Mouse (Mus musculus): ENCODE results near the gene Sgk1. TPM values are rescaled to one million over a fixed set of nuclear protein-coding genes. Genes with fewer than 3 reads are reported as not detected.
A peak's percentile ranks its signal among the peaks of the same experiment; 100 is the strongest.

The Sgk1 gene
- total and polyA plus RNA-seq, 2 experiments from 2014 or later = 46.6 to 65.4 TPM

GRCm38 (mm10) chr10:21883587-21883986 is 1.6 kb downstream of the Sgk1 start:
- Histone ChIP-seq H3K27me3 (ENCODE audit: insufficient read depth, low read length) (no peaks in the 10 kb centered on the region), H3K4me2 (ENCODE audit: low read depth, low read length, poor library complexity, severe bottlenecking) (peak overlapping the region; percentile 71), H3K4me3 (ENCODE audit: low read depth, low read length) (peak overlapping the region; percentile 55), H3K27ac (ENCODE audit: low read depth, low read length) (peak overlapping the region; percentile 93), H3K36me3 (ENCODE audit: insufficient read depth, low read length) (no peaks in the 10 kb centered on the region), H3K9ac (replicated peaks; ENCODE audit: low read length, poor library complexity, severe bottlenecking) (peak overlapping the region; percentile 79), H3K9me3 (ENCODE audit: low read length) (no peaks in the 10 kb centered on the region), H3K4me1 (ENCODE audit: insufficient read depth, low read length) (no peaks in the 10 kb centered on the region)
- WGBS = 3% methylated on average over 12 of the region's 12 CpGs
- no peak for TF ChIP-seq CTCF (IDR thresholded peaks at IDR 0.05)
- DNase-seq (ENCODE audit: low spot score) (peak; percentile 56), ATAC-seq (ENCODE audit: low FRiP score) (peak; percentile 17; the same call in 1 of the 2 replicates)

- no peaks in the 10 kb centered on the region for H3K9me3 ChIP-seq (ENCODE audit: low read length)
- no peaks in the 10 kb centered on the region for H3K4me1 ChIP-seq (ENCODE audit: insufficient read depth, low read length)
- no peaks in the 10 kb centered on the region for H3K27me3 ChIP-seq (ENCODE audit: insufficient read depth, low read length)
- H3K27ac ChIP-seq (ENCODE audit: low read depth, low read length) = peak overlapping the region; percentile 18; the same call in 1 of the 2 replicates
- 33% methylated on average over 3 of the region's 3 CpGs for WGBS
- peak overlapping the region; percentile 48; the same call in 1 of the 2 replicates for H3K9ac ChIP-seq (replicated peaks; ENCODE audit: low read length, poor library complexity, severe bottlenecking)
- no peak for DNase-seq (ENCODE audit: low spot score)
- no peak for TF ChIP-seq CTCF (IDR thresholded peaks at IDR 0.05)
- peak overlapping the region; percentile 71 for H3K4me2 ChIP-seq (ENCODE audit: low read depth, low read length, poor library complexity, severe bottlenecking)
- no peaks in the 10 kb centered on the region for H3K36me3 ChIP-seq (ENCODE audit: insufficient read depth, low read length)
- ATAC-seq (ENCODE audit: low FRiP score) = no peak
- peak overlapping the region; percentile 55 for H3K4me3 ChIP-seq (ENCODE audit: low read depth, low read length)
These were observed 2.5 kb downstream of the Sgk1 start for GRCm38 (mm10) chr10:21884534-21884933.

DNA sequence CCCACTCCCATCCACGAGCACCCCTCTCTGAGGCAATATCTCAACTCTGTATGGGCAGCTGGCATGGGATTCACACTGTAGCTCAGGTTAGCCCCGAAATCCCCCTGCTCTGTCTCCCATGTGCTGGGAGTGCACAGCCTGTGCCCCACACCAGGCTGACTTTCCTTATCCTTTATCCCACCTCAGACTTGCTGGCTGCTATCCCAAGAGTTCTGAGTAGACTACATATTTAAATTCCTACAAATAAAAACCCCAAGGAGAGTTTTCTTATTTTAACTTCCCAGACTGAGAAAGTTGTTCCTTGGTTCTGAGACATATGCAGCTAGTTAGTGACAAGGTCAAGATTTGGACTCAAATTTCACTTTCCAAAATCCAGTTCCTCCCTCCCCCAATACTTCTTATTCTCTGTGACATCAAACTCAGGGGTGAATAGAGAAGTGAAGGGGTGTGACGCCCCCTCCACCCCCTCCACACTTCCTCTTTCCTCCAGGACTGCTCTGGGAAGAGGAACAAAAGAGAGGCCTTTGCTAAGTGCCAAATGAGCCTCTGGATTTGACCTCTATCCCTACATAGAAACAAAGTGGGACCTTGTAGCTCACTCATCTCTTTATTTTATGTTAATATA is 7.3 kb downstream of the Sgk1 start:
- no peak for DNase-seq (ENCODE audit: low spot score)
- Histone ChIP-seq H3K27me3 (ENCODE audit: insufficient read depth, low read length) (no peaks in the 10 kb centered on the region), H3K4me1 (ENCODE audit: insufficient read depth, low read length) (no peaks in the 10 kb centered on the region), H3K4me2 (ENCODE audit: low read depth, low read length, poor library complexity, severe bottlenecking) (no peak overlapping the region), H3K9me3 (ENCODE audit: low read length) (no peaks in the 10 kb centered on the region), H3K27ac (ENCODE audit: low read depth, low read length) (no peak overlapping the region), H3K36me3 (ENCODE audit: insufficient read depth, low read length) (no peaks in the 10 kb centered on the region), H3K4me3 (ENCODE audit: low read depth, low read length) (no peak overlapping the region), H3K9ac (replicated peaks; ENCODE audit: low read length, poor library complexity, severe bottlenecking) (no peak overlapping the region)
- TF ChIP-seq CTCF (IDR thresholded peaks at IDR 0.05) = no peak
- ATAC-seq (ENCODE audit: low FRiP score) = no peak
- 62% methylated on average over 3 of the region's 3 CpGs for WGBS

GRCm38 (mm10) chr10:21890293-21890692 is 8.3 kb downstream of the Sgk1 start:
- DNase-seq (ENCODE audit: low spot score) = no peak
- Histone ChIP-seq H3K4me1 (ENCODE audit: insufficient read depth, low read length) (no peaks in the 10 kb centered on the region), H3K4me2 (ENCODE audit: low read depth, low read length, poor library complexity, severe bottlenecking) (no peak overlapping the region), H3K27ac (ENCODE audit: low read depth, low read length) (no peak overlapping the region), H3K4me3 (ENCODE audit: low read depth, low read length) (no peak overlapping the region), H3K27me3 (ENCODE audit: insufficient read depth, low read length) (no peaks in the 10 kb centered on the region), H3K36me3 (ENCODE audit: insufficient read depth, low read length) (no peaks in the 10 kb centered on the region), H3K9me3 (ENCODE audit: low read length) (no peaks in the 10 kb centered on the region), H3K9ac (replicated peaks; ENCODE audit: low read length, poor library complexity, severe bottlenecking) (no peak overlapping the region)
- TF ChIP-seq CTCF (IDR thresholded peaks at IDR 0.05) = no peak
- 90% methylated on average over 4 of the region's 4 CpGs for WGBS
- no peak for ATAC-seq (ENCODE audit: low FRiP score)

- no peak for ATAC-seq (ENCODE audit: low FRiP score)
- peak; percentile 25 for DNase-seq (ENCODE audit: low spot score)
- H3K4me2 ChIP-seq (ENCODE audit: low read depth, low read length, poor library complexity, severe bottlenecking) = no peak overlapping the region
- no peak overlapping the region for H3K9ac ChIP-seq (replicated peaks; ENCODE audit: low read length, poor library complexity, severe bottlenecking)
- 59% methylated on average over 7 of the region's 7 CpGs for WGBS
- no peaks in the 10 kb centered on the region for H3K27me3 ChIP-seq (ENCODE audit: insufficient read depth, low read length)
- H3K4me1 ChIP-seq (ENCODE audit: insufficient read depth, low read length) = no peaks in the 10 kb centered on the region
- H3K27ac ChIP-seq (ENCODE audit: low read depth, low read length) = no peak overlapping the region
- TF ChIP-seq CTCF (IDR thresholded peaks at IDR 0.05) = no peak
- H3K9me3 ChIP-seq (ENCODE audit: low read length) = no peaks in the 10 kb centered on the region
- H3K4me3 ChIP-seq (ENCODE audit: low read depth, low read length) = no peak overlapping the region
- no peaks in the 10 kb centered on the region for H3K36me3 ChIP-seq (ENCODE audit: insufficient read depth, low read length)
These were observed 9.5 kb downstream of the Sgk1 start for GRCm38 (mm10) chr10:21891442-21891841.

- Histone ChIP-seq H3K4me2 (ENCODE audit: low read depth, low read length, poor library complexity, severe bottlenecking) (no peak overlapping the region), H3K9me3 (ENCODE audit: low read length) (no peaks in the 10 kb centered on the region), H3K27me3 (ENCODE audit: insufficient read depth, low read length) (no peaks in the 10 kb centered on the region), H3K36me3 (ENCODE audit: insufficient read depth, low read length) (no peaks in the 10 kb centered on the region), H3K27ac (ENCODE audit: low read depth, low read length) (no peak overlapping the region), H3K9ac (replicated peaks; ENCODE audit: low read length, poor library complexity, severe bottlenecking) (no peak overlapping the region), H3K4me1 (ENCODE audit: insufficient read depth, low read length) (no peaks in the 10 kb centered on the region), H3K4me3 (ENCODE audit: low read depth, low read length) (no peak overlapping the region)
- no peak for TF ChIP-seq CTCF (IDR thresholded peaks at IDR 0.05)
- DNase-seq (ENCODE audit: low spot score) (no peak), ATAC-seq (ENCODE audit: low FRiP score) (no peak)
- 87% methylated on average over 4 of the region's 4 CpGs for WGBS
These were observed 10.1 kb downstream of the Sgk1 start for GRCm38 (mm10) chr10:21892104-21892503.

Data from midbrain, postnatal 0 days (tissue).